In the genomic region with DNA sequence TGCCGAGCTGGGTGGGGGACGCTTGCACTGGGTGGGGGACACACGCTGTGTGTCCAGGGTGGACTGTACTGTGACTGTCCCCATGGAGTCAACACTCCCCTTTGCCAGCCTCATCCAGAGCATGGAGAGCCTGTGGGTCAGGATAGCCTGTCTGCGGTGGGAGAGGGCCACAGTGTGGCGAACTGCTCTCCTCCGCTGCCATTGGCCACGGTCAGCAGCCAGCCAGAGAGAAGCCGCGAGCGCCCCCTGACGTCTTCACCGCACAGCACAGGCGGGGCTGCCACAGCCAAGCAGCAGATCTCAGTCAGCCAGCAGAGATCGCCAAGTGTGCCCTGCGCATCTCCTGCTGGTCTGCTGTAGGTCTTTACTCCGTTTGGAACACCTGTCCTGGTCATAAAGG, we compare ENCODE assay signal across 8 mouse cellular contexts. TPM values are rescaled to one million over a fixed set of nuclear protein-coding genes. Genes with fewer than 3 reads are reported as not detected.
A peak's percentile ranks its signal among the peaks of the same experiment; 100 is the strongest.
DNase-seq lines count a peak whose midpoint lies in the region; ATAC-seq lines count a peak whose summit lies in the region.

No protein-coding gene starts in this region.

- ATAC-seq in forebrain, embryonic 15.5 days (replicated peaks) = peak; percentile 92
- peak; percentile 70 for ATAC-seq in liver, embryonic 15.5 days (ENCODE audit: insufficient read depth)
- peak; percentile 86 for ATAC-seq in neural tube, embryonic 13.5 days (ENCODE audit: low read depth)

- H3K27me3 ChIP-seq in forebrain, embryonic 15.5 days = no peaks in the 10 kb centered on the region
- no peaks in the 10 kb centered on the region for H3K27me3 ChIP-seq in liver, embryonic 15.5 days
- 0 out of 2 replicates have a peak, but pooled peaks cover 3% of the 10 kb centered on the region for H3K27me3 ChIP-seq in neural tube, embryonic 13.5 days

- no peak overlapping the region for H3K4me3 ChIP-seq in forebrain, embryonic 15.5 days
- no peak overlapping the region for H3K4me3 ChIP-seq in liver, embryonic 15.5 days (replicated peaks)
- H3K4me3 ChIP-seq in neural tube, embryonic 13.5 days = no peak overlapping the region

- H3K36me3 ChIP-seq in forebrain, embryonic 15.5 days = no peaks in the 10 kb centered on the region
- no peaks in the 10 kb centered on the region for H3K36me3 ChIP-seq in liver, embryonic 15.5 days (replicated peaks)
- no peaks in the 10 kb centered on the region for H3K36me3 ChIP-seq in neural tube, embryonic 13.5 days

- DNase-seq in CD8-positive naive resting alpha-beta T cell, adult 2 months (ENCODE audit: low read depth in 2 of 2, low spot score in 2 of 2) = peak; percentile 66 to 73
- peak; percentile 94 for DNase-seq in cerebellum, adult 11-12 months
- DNase-seq in heart, postnatal 14 days = peak; percentile 92 to 96
- peak; percentile 61 for DNase-seq in large intestine, adult 2 months (ENCODE audit: low read depth, low spot score)
- peak; percentile 58 for DNase-seq in telencephalon, adult 2 months (ENCODE audit: low read depth, low spot score)

- H3K27ac ChIP-seq in forebrain, embryonic 15.5 days (replicated peaks) = no peak overlapping the region
- H3K27ac ChIP-seq in liver, embryonic 15.5 days (replicated peaks) = no peak overlapping the region
- peak overlapping the region; percentile 62; the same call in 1 of the 2 replicates for H3K27ac ChIP-seq in neural tube, embryonic 13.5 days (replicated peaks)

- H3K4me2 ChIP-seq in forebrain, embryonic 15.5 days (replicated peaks) = 0 out of 2 replicates have a peak overlapping the region, but pooled peaks have one; percentile 5
- peak overlapping the region; percentile 41 for H3K4me2 ChIP-seq in liver, embryonic 15.5 days
- peak overlapping the region; percentile 13; the same call in 1 of the 2 replicates for H3K4me2 ChIP-seq in neural tube, embryonic 13.5 days

- WGBS in forebrain, embryonic 15.5 days = 8% methylated on average over 16 of the region's 16 CpGs
- 3% methylated on average over 16 of the region's 16 CpGs for WGBS in large intestine, adult 2 months
- WGBS in liver, embryonic 15.5 days (ENCODE audit: insufficient replicate concordance) = 5% methylated on average over 16 of the region's 16 CpGs
- 7% methylated on average over 16 of the region's 16 CpGs for WGBS in neural tube, embryonic 13.5 days

- intact Hi-C loops in heart, postnatal 14 days (cut with DNase I) = loop anchor here (2.0 kb wide), 3 partner anchors 93 to 299 kb away; partner anchors contain the start of gene Atp1a1

- H3K9me3 ChIP-seq in forebrain, embryonic 15.5 days = no peaks in the 10 kb centered on the region
- H3K9me3 ChIP-seq in liver, embryonic 15.5 days (replicated peaks) = no peaks in the 10 kb centered on the region
- H3K9me3 ChIP-seq in neural tube, embryonic 13.5 days = no peaks in the 10 kb centered on the region

- H3K4me1 ChIP-seq in forebrain, embryonic 15.5 days = peaks cover 15% of the 10 kb centered on the region
- H3K4me1 ChIP-seq in liver, embryonic 15.5 days (replicated peaks) = peaks cover 5% of the 10 kb centered on the region
- H3K4me1 ChIP-seq in neural tube, embryonic 13.5 days (replicated peaks) = peaks cover 40% of the 10 kb centered on the region

- no peak overlapping the region for H3K9ac ChIP-seq in forebrain, embryonic 15.5 days (replicated peaks)
- H3K9ac ChIP-seq in liver, embryonic 15.5 days = no peak overlapping the region
- H3K9ac ChIP-seq in neural tube, embryonic 13.5 days = no peak overlapping the region

RNA-seq across cellular contexts. Expression of gene Mab21l3, which starts 42.6 kb away (rescaled TPM):
- polyA plus RNA-seq in forebrain, embryonic 15.5 days (2015; fragmentation: Nextera tagmentation; extraction: Ambion mirVana) = 0.32 and 0.56 TPM in 2 replicates
- not detected for total RNA-seq in heart, postnatal 14 days (2021)
- 0.49 and 0.51 TPM in 2 replicates for polyA plus RNA-seq in large intestine, adult 2 months (2012; rRNA removed)
- polyA plus RNA-seq in liver, embryonic 15.5 days (2015; fragmentation: Nextera tagmentation; extraction: Ambion mirVana) = 0.07 TPM in 1 of 2 replicates, not detected in the other
- polyA plus RNA-seq in neural tube, embryonic 13.5 days (2015; fragmentation: Nextera tagmentation; extraction: Ambion mirVana) = 0.11 and 0.14 TPM in 2 replicates
